Mouse (Mus musculus) heart, adult 8-10 months (tissue): ENCODE results near the gene Ran. TPM values are rescaled to one million over a fixed set of nuclear protein-coding genes. Genes with fewer than 3 reads are reported as not detected.

Experiments
- DNase-seq: peaks from one replicate; pipeline ENCODE4 v3.0.0; 2022; ENCODE audit warnings: low spot score
- total RNA-seq, 4 experiments: library from RNA; stranded (reverse); gene quantifications; 2 replicates each; pipeline ENCODE4 v1.2.4; 2022

Ran gene
- total RNA-seq, 4 experiments from 2014 or later: 97.6 to 107 (median 102) TPM

- no peak for DNase-seq
Observed at GRCm38 (mm10) chr5:129063792-129064087, 43.9 kb downstream of the Ran start.

GRCm38 (mm10) chr5:129064186-129064585 lies 44.3 kb downstream of the Ran start:
- no peak for DNase-seq

GRCm38 (mm10) chr5:129065301-129065700 lies 45.4 kb downstream of the Ran start:
- DNase-seq: no peak

- peak; percentile 69 for DNase-seq
Observed at GRCm38 (mm10) chr5:129065946-129066345, 46.1 kb downstream of the Ran start.

GRCm38 (mm10) chr5:129066541-129067230 lies 46.8 kb downstream of the Ran start:
- peak; percentile 41 for DNase-seq

GRCm38 (mm10) chr5:129067231-129067834 lies 47.5 kb downstream of the Ran start:
- DNase-seq: peak; percentile 28

- DNase-seq: no peak
Observed at GRCm38 (mm10) chr5:129071761-129072280, 52.0 kb downstream of the Ran start.

- DNase-seq: no peak
Observed at GRCm38 (mm10) chr5:129073404-129073803, 53.5 kb downstream of the Ran start.

Other genes starting within 250 kb of the Ran start
- under 1 TPM in 1 of 4 experiments, not detected in 3; 0.09 TPM for gene Rimbp2, start 66.6 kb upstream of the Ran start, total RNA-seq
- gene Stx2, start 11.5 kb upstream of the Ran start, total RNA-seq: 10 to 100 TPM; 10.0 to 15.5 (median 12.4) TPM
- 1 to 10 TPM; 3.3 to 4.8 (median 4.1) TPM for gene Adgrd1, start 76.7 kb downstream of the Ran start, total RNA-seq